Mouse (Mus musculus): Measurements from ENCODE around the gene Usp38.
A peak's percentile ranks its signal among the peaks of the same experiment; 100 is the strongest.

Gene Usp38

DNA sequence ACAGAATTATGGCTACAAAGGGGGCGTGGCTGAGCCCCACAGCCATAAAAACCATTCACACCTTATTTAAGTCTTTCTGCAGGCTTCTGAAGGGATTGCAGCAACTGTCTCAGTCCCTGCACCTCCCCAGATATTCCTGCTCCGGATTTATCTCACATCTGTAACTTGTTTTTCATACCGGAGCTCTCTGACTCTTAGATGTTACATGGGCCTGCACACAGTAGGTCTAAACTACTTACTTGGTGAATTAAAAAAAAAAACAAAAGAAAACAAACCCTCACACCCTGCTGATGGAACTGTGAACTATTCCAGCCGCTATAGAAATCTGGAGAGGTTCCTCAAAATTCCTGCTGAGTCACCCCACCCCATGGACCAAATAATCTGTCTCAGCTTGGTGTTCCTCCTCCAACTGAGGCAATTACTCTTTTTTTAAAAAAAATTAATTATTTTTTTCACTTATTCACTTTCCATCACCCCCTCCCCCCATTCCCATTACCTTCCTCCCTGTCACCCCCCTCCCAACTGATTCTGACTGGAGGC, 53.6 kb downstream of the Usp38 start:
- no peak for DNase-seq

DNA sequence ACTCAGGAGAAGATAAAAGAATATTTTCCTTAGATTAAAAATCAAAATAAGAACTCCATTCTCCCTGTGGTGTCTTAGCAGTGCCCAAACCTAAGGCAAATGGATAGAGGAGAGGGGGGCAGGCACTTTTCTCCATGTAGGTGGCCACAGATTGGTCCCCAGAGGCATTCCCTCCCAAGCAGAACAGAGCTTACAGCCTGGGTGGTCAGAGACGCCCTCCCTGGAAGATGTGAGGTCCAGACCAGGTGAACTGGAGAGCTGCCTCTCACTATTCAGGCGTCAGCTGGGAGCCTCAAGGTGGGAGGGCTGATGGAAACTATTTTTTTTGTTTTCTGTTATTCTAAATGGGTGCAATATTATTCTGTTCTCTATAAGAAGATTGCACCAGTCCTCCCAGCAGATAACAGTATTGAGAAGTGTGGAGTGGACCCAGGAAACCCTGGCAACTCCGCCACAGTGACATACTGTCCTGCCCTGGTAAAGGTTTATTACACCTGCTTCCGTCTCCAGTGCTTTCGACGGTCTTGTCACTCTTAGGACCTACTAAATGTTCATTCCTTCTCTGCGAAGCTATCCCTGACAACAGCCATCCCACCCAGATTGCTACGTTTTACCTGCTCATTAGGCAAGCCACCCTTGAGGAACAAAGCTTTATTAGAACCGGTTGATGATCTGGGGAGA, 55.0 kb downstream of the Usp38 start:
- no peak for DNase-seq

DNA sequence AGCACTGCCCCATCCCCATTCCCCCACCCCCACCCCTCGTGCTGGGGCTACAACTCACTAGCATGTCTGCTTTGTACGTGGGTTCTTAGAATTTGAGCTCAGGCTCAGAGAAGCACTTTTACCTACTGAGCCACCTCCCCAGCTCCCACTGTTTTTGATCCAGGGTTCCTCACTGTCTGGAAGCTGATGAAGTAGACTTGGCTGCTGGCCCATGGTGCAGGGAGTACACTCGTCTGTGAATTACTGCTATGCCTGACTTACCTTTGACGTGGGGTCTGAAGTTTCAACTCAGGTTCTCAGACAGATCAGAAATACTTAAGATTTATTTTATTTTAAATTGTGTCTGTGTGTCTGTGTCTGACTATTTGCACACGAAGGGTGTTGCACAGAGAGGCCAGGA, 57.0 kb downstream of the Usp38 start:
- no peak for DNase-seq

DNA sequence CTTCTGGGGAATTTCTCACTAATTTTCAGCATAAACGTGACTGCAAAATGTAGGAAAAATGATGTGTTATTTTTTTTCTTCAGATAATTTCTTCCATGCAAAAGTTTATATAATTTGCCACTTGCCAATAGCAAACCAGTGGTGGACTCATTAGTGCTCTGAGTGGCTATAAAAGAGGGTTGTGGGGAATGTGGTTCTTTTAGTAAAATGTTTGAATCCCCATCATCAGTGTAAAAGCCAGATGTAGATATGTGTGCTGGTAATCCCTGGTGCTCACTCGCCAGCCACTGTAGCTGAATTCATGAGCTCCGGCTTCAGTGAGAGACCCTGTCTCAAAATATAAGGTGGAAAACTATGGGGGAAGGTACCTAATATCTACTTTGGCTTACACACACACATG, 61.8 kb downstream of the Usp38 start:
- DNase-seq, result no peak

DNA sequence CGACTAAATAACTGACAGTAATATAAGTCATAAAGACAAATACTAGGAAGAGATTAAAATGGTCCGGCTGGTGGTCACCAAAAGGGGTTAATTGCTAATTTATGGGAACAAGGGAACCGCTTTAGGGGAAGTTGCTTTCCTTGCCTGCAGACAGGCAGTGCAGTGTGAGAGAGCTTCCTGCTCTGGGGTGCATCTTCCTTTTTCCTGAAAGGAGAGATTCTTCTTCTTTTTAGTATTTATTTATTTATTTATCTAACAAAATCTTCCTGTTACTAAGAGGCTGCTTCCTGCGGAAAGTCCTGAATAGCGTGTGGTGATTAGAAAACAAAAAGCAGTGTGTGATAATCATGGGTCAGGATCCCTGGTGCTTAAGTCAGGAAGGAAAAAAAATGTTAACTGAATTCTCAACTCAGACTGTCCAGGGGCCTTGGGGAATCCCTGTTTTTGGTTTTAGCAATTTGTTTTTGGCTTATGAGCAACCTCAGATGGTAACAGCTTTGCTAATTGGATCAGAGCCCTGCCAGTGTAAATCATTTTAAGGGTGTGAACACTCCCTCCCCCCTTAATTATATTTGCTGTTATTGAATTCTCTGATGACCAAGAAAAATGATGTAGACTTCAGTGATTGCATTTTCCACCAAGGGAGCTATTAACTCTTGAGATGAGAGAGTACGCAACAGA, 62.4 kb downstream of the Usp38 start:
- peak in 1 of 2 experiments; percentile 18 for DNase-seq

DNA sequence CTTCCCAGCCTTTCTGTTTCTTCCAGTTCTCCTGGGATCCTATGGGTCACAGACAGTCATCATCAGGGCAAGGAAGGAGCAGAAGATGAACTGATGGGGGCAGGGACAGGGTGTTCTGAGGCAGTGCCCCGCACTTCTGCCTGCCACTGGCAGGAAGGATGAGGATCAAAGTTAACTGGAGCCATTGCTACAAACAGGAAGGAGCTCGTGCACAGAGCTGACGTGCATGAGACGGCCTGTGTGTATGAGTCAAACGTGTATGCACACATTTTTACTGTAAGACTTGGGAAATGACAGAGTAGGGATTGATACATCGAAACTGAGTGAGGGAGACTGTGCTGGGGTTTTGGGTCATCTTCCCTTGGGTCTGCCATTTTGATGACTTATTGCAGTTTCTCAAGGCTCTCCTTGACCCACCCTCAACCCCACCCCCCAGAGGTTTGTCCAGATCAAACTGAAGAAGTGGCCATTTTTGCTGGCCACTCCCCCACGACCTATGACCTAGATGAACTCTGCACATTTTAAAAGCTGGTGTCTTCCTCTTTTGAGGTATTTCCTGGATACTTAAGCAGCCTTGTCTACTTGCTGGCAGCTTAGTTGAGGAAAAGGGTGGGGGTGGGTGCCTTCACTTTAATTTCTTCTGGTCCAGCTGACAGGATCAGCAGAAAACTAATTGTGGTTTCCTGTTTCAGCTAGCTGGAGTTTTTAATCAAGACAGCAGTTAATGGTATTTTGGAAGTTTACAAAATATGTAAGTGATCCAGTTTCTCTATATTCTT, 66.1 kb downstream of the Usp38 start:
- DNase-seq, result no peak

DNA sequence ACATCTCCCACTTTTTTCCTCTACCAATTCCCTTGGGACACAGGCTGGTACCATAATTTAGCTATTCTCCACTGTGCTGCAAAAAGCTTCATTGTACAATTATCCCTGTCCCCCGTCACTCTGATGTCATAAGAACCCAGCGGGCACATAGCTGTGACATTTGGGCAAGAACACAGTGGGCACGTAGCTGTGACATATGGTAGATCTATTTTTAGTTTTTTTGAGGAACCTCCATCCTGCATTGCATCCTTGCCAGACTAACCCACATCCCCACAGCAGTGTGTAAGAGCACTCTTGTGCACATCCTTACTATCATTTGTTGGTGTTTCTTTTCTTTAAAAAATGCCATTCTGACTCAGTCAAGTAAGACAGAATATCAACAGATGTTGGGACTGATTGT, 71.0 kb downstream of the Usp38 start:
- DNase-seq, result peak; percentile 45 to 72

DNA sequence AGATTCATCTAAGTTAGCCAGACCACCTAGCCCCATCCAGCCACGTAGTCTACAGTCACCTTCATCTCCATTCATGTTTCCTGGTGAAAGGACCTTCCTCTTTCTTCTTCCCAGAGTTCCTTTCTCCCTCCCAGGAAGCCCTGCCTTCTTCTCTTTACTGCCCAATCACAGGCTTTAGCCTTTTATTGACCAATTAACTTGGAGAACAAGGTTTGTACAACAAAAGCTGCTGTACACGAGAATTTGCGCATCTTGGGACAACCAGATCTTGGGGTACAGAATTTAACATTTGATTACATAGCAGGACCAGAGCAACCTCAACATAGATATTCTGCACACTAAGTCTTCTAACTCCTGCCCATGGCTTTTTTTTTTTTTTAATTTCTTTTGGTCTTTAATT, 73.1 kb downstream of the Usp38 start:
- no peak for DNase-seq

DNA sequence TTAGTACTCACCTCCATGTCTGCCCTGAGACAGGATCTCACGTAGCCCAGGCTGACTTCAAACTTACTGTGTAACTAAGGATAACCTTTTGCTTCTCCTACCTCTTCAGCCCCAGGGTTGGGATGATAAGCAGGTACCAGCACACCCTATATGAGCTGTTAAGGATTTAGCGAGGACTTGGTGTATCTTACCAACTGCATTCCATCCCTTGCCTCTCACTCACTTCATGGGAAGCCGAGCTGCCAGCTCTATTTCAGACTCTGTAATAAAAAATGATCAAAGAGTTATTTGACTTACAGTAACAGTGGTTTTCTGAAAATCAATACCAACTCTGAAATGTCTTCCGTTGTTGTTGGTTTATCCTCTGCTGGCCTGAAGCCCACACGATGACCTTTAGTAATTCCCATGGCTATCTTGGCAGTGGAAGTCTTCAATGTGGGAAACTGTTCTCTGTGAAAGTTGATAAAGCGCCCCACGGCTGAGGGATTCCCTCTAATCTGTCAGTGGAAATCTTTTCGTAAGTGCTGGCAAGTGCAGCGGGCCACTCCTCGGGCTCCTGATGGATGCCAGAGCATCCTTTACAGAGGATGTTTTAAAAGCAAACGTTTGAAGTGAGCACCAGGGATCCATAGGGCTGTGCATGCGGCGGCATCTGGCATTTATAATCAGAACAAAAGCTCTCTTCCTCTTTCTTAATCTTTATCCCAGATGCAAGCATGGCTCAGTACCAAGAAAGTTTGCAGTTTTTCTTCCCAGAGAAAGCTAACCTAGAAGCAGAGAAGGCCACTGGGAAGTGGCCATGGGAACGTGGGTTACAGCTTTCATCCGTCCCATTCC, 76.7 kb downstream of the Usp38 start:
- DNase-seq, result no peak

All from cerebellum, postnatal 14 days (tissue).